Mouse (Mus musculus) bone marrow macrophage, adult 2 months (primary cell): ENCODE results near the gene Arrb1. TPM values are rescaled to one million over a fixed set of nuclear protein-coding genes. Genes with fewer than 3 reads are reported as not detected.
"Not testable (repeated sequence)": the region's sequence is repeated elsewhere in the genome, so short reads cannot be mapped to it uniquely, and the experiment has no call there.

Source experiments
- H3K27ac ChIP-seq: 2 replicates; pipeline ENCODE4 v1.5.1; 2012; ENCODE audit warnings: low read depth, low read length; ENCODE audit not compliant: insufficient read depth
- H3K4me1 ChIP-seq: 2 replicates; pipeline ENCODE4 v1.6.1; 2012; ENCODE audit warnings: low read length; ENCODE audit not compliant: control insufficient read depth, insufficient read depth
- H3K4me3 ChIP-seq: 2 replicates; pipeline ENCODE4 v1.5.1; 2012; ENCODE audit warnings: mild to moderate bottlenecking, low read length, moderate library complexity; ENCODE audit not compliant: insufficient read depth
- CTCF ChIP-seq: IDR thresholded peaks from 2 replicates; pipeline ENCODE4 v1.5.1; 2012; ENCODE audit warnings: low read depth, mild to moderate bottlenecking, low read length, moderate library complexity
- POLR2A ChIP-seq: IDR thresholded peaks from 2 replicates; pipeline ENCODE4 v1.6.1; 2012; ENCODE audit warnings: mild to moderate bottlenecking, low read depth, low read length, borderline replicate concordance
- polyA plus RNA-seq: library from polyadenylated mRNA; stranded (reverse); fragments of >200 nt; gene quantifications from 2 replicates; pipeline ENCODE4 v1.2.4, GENCODE M21; 2012; ENCODE audit not compliant: missing spikeins, insufficient read depth, insufficient read length

Arrb1 gene
- polyA plus RNA-seq: 127 and 135 TPM in 2 replicates

DNA sequence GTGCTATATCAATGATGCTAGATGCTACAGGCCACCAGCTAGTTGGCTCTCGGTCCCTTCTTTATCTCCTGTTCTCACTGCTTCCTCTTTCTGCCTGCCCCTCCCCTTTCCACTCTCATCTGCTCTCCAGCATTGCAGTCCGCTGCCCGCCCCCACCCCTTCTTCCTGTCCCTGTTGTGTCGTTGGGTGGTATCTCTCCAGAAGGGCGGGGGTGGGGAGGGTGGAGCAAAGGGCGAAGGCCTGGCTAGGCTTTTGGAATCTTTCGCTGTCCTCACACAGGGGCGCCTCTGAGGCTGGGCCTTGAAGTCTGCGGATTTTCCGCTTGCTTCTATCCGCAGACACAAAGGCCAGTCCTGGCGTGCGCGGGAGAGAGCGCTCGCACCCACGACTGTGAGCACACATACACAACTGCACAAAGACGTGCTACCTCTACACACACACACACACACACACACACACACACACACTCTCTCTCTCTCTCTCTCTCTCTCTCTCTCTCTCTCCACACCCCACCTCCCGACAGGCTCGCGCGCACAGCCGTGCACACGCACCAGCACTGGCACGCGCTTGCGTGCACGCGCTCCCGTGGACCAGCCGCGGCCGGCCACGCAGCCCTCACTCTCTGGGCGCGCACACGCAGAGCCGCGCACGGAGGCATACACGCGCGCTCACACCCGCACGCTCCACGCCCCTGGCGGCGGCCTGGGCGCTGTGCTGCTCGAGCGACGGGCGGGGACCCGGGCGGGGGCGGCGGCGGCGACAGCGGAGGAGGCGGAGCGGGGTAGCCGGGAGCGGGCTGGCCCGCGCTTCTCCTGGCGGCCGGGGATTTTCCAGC, at the start of gene Arrb1:
Gene Arrb1 (plus strand): TSS at position 566 of the 835 bp plus-strand sequence.
- Histone ChIP-seq H3K4me1 (peaks cover 70% of the 10 kb centered on the region), H3K4me3 (peak within 1 kb of the TSS; percentile 67), H3K27ac (peak within 1 kb of the TSS; percentile 90)
- no peak for TF ChIP-seq CTCF
- no peak; the same call in 1 of the 2 replicates for TF ChIP-seq POLR2A

DNA sequence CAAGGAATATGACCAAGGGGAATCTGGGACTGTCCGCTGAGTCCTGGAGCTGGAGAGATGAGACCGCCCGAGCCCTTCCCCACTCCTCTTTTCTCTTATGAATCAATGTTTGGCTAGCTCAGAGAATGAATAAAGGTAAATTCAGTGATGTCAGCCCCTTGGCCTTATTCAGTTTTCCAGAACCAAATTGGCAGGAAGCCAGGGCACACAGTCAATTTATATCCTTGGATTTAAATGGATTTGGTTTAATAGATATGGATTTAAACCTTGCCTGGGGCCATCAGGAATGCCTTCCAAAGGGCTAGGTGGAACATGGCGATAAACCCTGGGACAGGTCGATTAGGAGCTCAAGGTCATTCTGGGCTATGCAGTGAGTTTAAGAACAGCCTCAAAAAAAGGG, 45.6 kb upstream of the Arrb1 start:
- TF ChIP-seq CTCF (no peak), POLR2A (no peak)
- H3K27ac ChIP-seq: no peak overlapping the region
- H3K4me1 ChIP-seq: 0 out of 2 replicates have a peak, but pooled peaks cover 3% of the 10 kb centered on the region
- no peak overlapping the region for H3K4me3 ChIP-seq

DNA sequence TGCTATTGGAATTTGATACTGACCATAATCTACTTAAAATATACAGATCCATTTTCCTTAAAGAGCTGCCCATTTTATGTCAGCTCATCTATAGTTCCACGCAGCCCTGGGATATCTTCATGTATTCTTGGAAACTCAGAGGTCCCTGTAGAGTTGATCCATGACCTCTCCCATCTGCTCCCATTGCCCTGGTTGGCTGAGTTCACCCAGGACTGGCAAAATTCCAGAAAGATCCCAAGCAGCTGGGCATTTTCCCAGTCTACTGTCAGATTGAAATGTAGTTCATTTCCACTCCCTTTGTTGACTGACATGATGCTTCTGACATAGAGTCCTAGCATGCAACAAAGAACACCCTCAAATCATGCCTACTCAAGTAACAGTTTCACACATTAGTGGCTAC, 36.1 kb upstream of the Arrb1 start:
- TF ChIP-seq CTCF: no peak
- no peak for TF ChIP-seq POLR2A

DNA sequence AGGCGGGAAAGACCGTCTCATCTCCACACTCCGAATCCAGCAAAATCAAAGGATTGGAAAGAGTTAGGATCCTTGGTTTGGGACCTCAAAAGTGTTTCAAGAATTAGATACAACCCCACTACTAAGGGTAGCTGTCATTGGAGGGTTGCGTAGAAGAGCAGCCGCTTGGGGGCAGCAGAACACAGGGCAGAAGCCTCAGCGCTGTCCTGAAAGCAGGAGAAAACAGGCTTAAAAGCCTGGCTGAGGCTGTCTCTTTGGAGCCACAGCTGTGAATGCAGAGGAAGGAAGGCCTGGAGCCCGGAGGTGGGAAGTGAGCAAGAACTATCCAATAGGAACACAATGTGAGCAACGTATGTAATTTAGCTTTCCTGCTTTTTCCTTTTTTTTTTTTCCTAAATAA, 35.1 kb upstream of the Arrb1 start:
- Histone ChIP-seq H3K4me1 (no peaks in the 10 kb centered on the region), H3K4me3 (no peak overlapping the region), H3K27ac (no peak overlapping the region)
- TF ChIP-seq CTCF: peak; percentile 82
- TF ChIP-seq POLR2A: no peak

More for the DNA sequence above, 36.1 kb upstream of the Arrb1 start:
- Histone ChIP-seq H3K4me1 (no peaks in the 10 kb centered on the region), H3K4me3 (no peak overlapping the region), H3K27ac (no peak overlapping the region)

DNA sequence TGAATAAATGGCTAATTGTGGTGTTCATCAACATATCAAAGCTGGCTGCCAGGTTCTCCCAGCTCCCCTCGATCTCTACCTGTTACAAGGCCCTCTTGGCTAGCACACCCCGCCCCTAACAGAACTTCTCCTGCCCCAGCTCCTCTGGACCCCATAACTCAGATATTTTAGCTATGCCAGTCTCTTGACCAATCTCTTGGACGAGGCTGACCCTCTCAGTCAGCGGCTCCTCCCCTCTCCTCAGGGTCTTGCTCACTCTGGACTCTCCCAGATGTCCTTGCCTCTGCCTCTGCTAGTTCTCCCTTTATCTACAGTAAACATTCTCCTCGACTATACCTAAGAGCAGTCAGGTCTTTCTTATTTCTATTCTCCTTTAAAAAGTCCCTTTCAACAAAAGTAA, 34.6 kb upstream of the Arrb1 start:
- Histone ChIP-seq H3K4me1 (no peaks in the 10 kb centered on the region; the same call in 1 of the 2 replicates), H3K4me3 (no peak overlapping the region), H3K27ac (no peak overlapping the region)
- TF ChIP-seq POLR2A (no peak), CTCF (no peak)

DNA sequence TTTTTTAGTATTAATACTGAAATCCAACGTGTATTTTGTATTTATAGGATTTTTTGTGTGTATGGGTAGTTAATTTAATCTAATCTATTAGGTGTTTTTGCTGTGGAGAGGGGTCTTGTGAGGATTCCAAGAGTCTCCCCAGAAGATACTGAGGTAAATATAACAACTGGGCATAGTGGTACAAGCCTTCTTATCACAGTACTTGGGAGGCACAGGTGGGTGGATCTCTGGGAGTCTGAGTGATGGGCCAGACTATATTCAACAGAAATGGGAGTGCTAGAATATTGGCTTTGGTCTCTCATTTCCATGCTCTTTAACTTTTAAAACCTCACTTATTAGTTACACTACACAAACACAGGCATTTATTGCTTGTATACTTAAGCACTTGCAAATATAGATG, 34.1 kb upstream of the Arrb1 start:
- H3K4me1 ChIP-seq: no peaks in the 10 kb centered on the region; the same call in 1 of the 2 replicates
- TF ChIP-seq POLR2A (no peak), CTCF (no peak)
- H3K27ac ChIP-seq: no peak overlapping the region
- no peak overlapping the region for H3K4me3 ChIP-seq

DNA sequence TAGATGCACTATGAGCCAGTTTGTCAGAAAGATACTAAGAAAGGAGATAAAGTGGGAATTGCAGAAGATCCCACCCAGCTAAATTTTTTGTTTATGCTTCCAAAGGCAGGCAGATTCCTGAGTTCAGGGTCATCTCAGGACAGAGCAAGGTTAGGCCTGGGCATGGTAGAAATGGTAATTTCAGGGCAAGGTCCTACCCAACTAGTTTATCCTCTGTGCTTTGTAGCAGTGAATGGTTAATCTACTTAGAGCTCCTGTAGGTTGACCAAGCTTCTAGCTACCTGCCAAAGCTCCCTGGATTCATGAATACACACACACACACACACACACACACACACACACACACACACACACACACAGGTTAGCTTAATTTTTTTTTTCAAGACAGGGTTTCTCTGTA, 30.7 kb upstream of the Arrb1 start:
- Histone ChIP-seq H3K27ac (no peak overlapping the region), H3K4me3 (no peak overlapping the region)
- TF ChIP-seq CTCF (no peak), POLR2A (no peak)

DNA sequence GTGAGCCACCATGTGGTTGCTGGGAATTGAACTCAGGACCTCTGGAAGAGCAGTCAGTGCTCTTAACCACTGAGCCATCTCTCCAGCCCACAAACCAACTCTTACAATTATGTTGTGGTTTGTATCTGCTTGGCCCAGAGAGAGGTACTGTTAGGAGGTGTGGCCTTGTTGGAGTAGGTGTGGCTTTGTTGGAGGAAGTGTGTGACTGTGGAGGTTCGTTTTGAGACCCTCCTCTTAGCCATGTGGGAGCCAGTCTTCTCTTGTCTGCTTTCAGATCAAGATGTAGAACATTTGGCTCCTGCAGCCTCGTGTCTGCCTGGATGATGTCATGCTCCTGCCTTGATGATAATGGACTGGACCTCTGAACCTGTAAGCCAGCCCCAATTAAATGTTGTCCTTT, 27.1 kb upstream of the Arrb1 start:
- not testable (repeated sequence) for H3K27ac ChIP-seq
- peaks cover 26% of the 10 kb centered on the region for H3K4me1 ChIP-seq

More for the DNA sequence above, 30.7 kb upstream of the Arrb1 start:
- H3K4me1 ChIP-seq: peaks cover 17% of the 10 kb centered on the region

DNA sequence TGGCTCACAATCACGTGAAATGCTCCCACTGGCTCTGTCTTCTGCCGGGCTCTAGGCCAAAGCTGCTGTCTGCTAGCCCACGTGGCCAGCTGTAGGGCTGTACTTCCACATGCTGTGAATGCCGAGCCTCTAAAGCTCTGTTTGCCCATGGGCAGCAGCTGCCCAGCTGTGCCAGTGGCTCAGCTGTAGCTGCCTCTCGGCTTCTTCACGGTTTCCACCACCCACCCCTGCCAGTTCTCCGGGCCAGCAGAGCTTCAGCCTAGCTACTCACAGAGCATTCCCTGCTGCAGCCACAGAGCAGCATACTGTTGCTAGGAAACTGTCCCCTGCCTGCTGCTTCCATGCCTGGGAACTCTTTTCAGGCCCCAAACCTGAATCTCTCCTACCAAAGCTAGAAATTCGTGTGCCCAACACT, 25.2 kb upstream of the Arrb1 start:
- Histone ChIP-seq H3K4me1 (peaks cover 26% of the 10 kb centered on the region), H3K4me3 (no peak overlapping the region), H3K27ac (peak overlapping the region; percentile 21)
- TF ChIP-seq POLR2A: no peak

More for the DNA sequence above, 27.1 kb upstream of the Arrb1 start:
- not testable (repeated sequence) for H3K4me3 ChIP-seq

DNA sequence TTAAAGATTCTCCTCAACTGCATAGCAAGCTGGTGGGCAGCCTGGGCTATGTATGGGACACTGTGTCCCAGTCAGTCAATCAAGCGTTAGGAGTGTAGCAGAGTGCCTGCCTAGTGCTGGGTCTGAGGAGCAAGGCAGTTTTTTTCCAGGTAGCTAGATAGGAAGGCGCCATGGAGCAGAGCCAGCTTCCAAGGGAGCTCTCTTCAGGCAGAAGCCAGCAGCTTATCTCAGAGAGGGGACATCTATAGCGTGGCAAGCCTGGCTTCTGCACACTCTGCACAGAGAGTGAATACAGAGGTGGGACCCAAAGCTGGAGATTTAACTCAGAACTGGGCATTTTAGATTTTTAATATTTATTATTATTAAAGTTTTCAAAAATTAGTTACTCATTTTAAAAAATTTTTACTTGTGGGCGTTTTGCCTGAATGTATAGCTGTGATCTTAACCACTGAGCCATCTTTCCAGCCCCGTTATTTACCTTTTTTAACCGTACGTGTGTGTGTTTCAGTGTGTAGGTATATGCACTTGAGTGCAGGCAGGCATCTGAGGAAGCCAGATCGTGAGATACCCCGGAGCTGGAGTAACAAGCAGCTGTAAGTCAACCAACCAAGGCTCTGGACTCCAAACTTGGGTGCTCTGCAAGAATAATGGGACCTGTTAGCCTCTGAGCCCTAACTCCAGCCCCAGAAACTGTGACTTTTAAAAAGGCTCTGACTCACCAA, 19.0 kb upstream of the Arrb1 start:
- Histone ChIP-seq H3K27ac (no peak overlapping the region), H3K4me1 (peaks cover 3% of the 10 kb centered on the region; the same call in 1 of the 2 replicates), H3K4me3 (no peak overlapping the region)
- TF ChIP-seq POLR2A (no peak), CTCF (no peak)
